Mouse (Mus musculus): ENCODE data around the gene Cdkl4. TPM values are rescaled to one million over a fixed set of nuclear protein-coding genes. Genes with fewer than 3 reads are reported as not detected.
"Not testable (repeated sequence)": the region's sequence is repeated elsewhere in the genome, so short reads cannot be mapped to it uniquely, and the experiment has no call there.

Cdkl4 gene
- polyA plus RNA-seq, 1 experiment from 2014 or later: 0.55 TPM

DNA sequence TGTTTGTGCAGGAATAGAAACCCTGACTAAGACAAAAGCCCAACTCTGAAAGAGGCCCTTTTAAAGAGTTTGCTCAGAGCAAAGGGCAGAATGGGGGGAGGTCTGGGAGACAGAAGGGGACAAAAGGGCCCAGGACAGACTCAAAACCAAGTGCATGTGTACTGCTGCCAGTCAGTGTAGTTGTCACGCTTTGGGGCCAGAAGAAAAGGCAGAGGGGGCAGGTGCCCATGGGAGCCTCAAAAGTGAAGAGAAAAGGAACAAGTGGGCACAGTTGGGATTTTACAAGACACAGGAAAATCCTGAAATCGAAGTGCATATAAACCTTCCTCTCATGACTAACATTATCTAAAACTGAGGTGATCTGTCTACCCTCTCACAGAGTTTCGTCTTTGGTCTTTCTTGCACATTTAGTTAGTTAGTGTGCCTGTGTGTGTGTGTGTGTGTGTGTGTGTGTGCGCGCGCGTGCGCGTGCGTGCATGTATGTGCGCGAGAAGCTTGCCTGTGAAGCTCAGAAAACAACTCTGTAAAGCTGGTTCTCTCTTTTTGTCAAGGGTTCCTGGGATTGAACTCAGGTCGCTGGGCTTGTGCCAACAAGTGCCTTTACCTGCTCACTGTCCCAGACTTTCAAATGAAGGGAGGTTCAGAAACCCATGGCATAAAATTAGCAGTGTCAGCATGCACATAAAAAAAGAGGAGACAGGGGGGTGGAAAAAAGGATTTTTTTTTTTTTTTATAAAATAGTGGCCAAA is 5.3 kb downstream of the Cdkl4 start:
- ATAC-seq (ENCODE audit: insufficient number of reproducible peaks, low FRiP score, low TSS enrichment, low read depth): no peak
- no peaks in the 10 kb centered on the region for H3K4me1 ChIP-seq (ENCODE audit: control insufficient read depth, insufficient read depth, low read length)
- peak; percentile 14 for DNase-seq (ENCODE audit: low spot score)

GRCm38 (mm10) chr17:80571460-80571859 is 6.2 kb downstream of the Cdkl4 start:
- Histone ChIP-seq H3K9me3 (ENCODE audit: control insufficient read depth, low read length) (no peaks in the 10 kb centered on the region), H3K36me3 (ENCODE audit: control insufficient read depth, insufficient read depth, low read length) (no peaks in the 10 kb centered on the region), H3K4me2 (ENCODE audit: low read depth, severe bottlenecking) (no peak overlapping the region), H3K27ac (replicated peaks; ENCODE audit: low read depth, low read length) (no peak overlapping the region), H3K4me3 (ENCODE audit: low read depth, low read length) (no peak overlapping the region), H3K27me3 (ENCODE audit: control insufficient read depth, insufficient read depth, low read length) (no peaks in the 10 kb centered on the region), H3K9ac (ENCODE audit: low read length) (no peak overlapping the region), H3K4me1 (ENCODE audit: control insufficient read depth, insufficient read depth, low read length) (no peaks in the 10 kb centered on the region)
- ATAC-seq (ENCODE audit: insufficient number of reproducible peaks, low FRiP score, low TSS enrichment, low read depth) (no peak), DNase-seq (ENCODE audit: low spot score) (peak; percentile 16)
- 94% methylated on average over 4 of the region's 4 CpGs for WGBS

More for the DNA sequence above, 5.3 kb downstream of the Cdkl4 start:
- Histone ChIP-seq H3K4me3 (ENCODE audit: low read depth, low read length) (no peak overlapping the region), H3K9me3 (ENCODE audit: control insufficient read depth, low read length) (no peaks in the 10 kb centered on the region), H3K4me2 (ENCODE audit: low read depth, severe bottlenecking) (no peak overlapping the region), H3K27ac (replicated peaks; ENCODE audit: low read depth, low read length) (no peak overlapping the region), H3K27me3 (ENCODE audit: control insufficient read depth, insufficient read depth, low read length) (no peaks in the 10 kb centered on the region), H3K9ac (ENCODE audit: low read length) (no peak overlapping the region), H3K36me3 (ENCODE audit: control insufficient read depth, insufficient read depth, low read length) (no peaks in the 10 kb centered on the region)
- 95% methylated on average over 13 of the region's 13 CpGs for WGBS

- H3K27me3 ChIP-seq (ENCODE audit: control insufficient read depth, insufficient read depth, low read length); ATAC-seq (ENCODE audit: insufficient number of reproducible peaks, low FRiP score, low TSS enrichment, low read depth); H3K4me2 ChIP-seq (ENCODE audit: low read depth, severe bottlenecking); H3K9me3 ChIP-seq (ENCODE audit: control insufficient read depth, low read length); H3K4me1 ChIP-seq (ENCODE audit: control insufficient read depth, insufficient read depth, low read length); H3K27ac ChIP-seq (replicated peaks; ENCODE audit: low read depth, low read length); H3K4me3 ChIP-seq (ENCODE audit: low read depth, low read length); H3K9ac ChIP-seq (ENCODE audit: low read length); H3K36me3 ChIP-seq (ENCODE audit: control insufficient read depth, insufficient read depth, low read length): not testable (repeated sequence)
- peak; percentile 18 for DNase-seq (ENCODE audit: low spot score)
- WGBS: 95% methylated on average over 1 of the region's 2 CpGs
Measured at GRCm38 (mm10) chr17:80569718-80570117, 7.9 kb downstream of the Cdkl4 start.

DNA sequence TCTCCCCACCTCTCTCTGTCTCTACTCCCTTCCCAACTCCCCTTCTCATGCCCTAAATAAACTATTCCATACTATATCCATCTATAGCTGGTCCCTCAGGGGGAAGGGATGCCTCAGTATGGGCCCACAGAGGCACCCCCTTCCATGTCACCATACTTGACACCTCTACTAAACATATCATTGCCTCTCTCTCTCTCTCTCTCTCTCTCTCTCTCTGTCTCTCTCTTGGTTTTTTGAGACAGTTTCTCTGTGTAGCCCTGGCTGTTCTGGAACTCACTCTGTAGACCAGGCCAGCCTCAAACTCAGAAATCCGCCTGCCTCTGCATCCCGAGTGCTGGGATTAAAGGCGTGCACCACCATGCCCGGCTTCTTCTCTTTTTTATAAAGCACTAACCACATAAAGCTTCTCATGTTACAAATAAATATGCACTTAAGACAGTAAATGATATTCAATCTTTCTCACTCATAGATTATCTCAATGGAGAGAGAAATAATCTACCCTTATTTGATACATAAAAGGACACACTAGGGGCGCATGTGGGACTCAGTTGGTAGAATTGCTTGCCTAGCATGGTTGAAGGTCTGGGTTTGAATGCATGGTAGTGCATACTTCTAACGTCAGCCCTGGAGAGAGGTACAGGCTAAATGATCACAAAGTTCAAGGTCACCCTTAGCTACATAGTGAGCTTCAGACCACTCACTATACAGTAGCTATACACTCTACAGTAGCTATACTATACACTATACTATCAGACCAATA is 8.6 kb downstream of the Cdkl4 start:
- H3K9me3 ChIP-seq (ENCODE audit: control insufficient read depth, low read length): no peaks in the 10 kb centered on the region
- 87% methylated on average over 6 of the region's 6 CpGs for WGBS
- H3K4me3 ChIP-seq (ENCODE audit: low read depth, low read length): no peak overlapping the region
- H3K4me1 ChIP-seq (ENCODE audit: control insufficient read depth, insufficient read depth, low read length): no peaks in the 10 kb centered on the region
- no peaks in the 10 kb centered on the region for H3K27me3 ChIP-seq (ENCODE audit: control insufficient read depth, insufficient read depth, low read length)
- H3K9ac ChIP-seq (ENCODE audit: low read length): no peak overlapping the region
- DNase-seq (ENCODE audit: low spot score) (peak; percentile 3), ATAC-seq (ENCODE audit: insufficient number of reproducible peaks, low FRiP score, low TSS enrichment, low read depth) (no peak)
- no peak overlapping the region for H3K27ac ChIP-seq (replicated peaks; ENCODE audit: low read depth, low read length)
- no peak overlapping the region for H3K4me2 ChIP-seq (ENCODE audit: low read depth, severe bottlenecking)
- no peaks in the 10 kb centered on the region for H3K36me3 ChIP-seq (ENCODE audit: control insufficient read depth, insufficient read depth, low read length)

DNA sequence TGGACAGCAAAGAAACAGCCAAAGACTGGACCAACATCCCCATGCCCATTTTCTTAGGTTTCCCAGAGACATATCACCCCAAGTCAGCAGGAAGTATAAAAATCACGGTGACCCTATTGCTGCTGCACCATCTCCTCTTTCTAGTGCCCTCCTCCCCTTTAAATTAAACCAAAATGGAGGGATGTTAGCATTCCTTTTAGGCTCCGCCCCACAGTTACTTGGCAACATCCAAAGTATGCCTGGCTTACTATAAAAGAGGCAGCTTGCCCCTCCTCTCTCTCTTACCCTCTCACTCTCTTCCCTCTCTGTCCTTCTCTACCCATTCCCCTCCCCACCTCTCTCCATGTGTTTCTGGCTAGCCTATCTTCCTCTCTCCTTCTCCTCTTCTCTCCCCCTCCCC is 9.2 kb downstream of the Cdkl4 start:
- Histone ChIP-seq H3K36me3 (ENCODE audit: control insufficient read depth, insufficient read depth, low read length) (no peaks in the 10 kb centered on the region), H3K4me3 (ENCODE audit: low read depth, low read length) (no peak overlapping the region), H3K9me3 (ENCODE audit: control insufficient read depth, low read length) (no peaks in the 10 kb centered on the region), H3K27me3 (ENCODE audit: control insufficient read depth, insufficient read depth, low read length) (no peaks in the 10 kb centered on the region), H3K27ac (replicated peaks; ENCODE audit: low read depth, low read length) (no peak overlapping the region), H3K9ac (ENCODE audit: low read length) (no peak overlapping the region), H3K4me1 (ENCODE audit: control insufficient read depth, insufficient read depth, low read length) (no peaks in the 10 kb centered on the region), H3K4me2 (ENCODE audit: low read depth, severe bottlenecking) (no peak overlapping the region)
- WGBS: 78% methylated on average over 2 of the region's 2 CpGs
- DNase-seq (ENCODE audit: low spot score) (peak; percentile 17), ATAC-seq (ENCODE audit: insufficient number of reproducible peaks, low FRiP score, low TSS enrichment, low read depth) (no peak)

DNA sequence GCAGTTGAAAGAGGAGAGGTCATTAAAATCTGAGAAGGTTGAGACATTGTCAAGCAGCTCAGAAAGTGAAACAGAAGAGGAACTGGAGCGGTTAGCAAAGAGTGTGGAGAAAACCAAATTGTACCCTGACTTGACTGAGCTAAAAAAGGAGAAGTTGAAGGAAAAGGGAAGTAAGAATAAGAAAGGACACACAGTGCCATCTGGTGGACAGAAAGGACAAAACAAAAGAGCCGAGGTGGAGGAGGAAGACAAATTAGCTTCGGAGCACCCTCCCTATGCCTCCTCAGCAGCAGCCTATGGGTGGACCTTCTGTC is 13.0 kb downstream of the Cdkl4 start:
- no peak overlapping the region for H3K4me2 ChIP-seq (ENCODE audit: low read depth, severe bottlenecking)
- H3K27me3 ChIP-seq (ENCODE audit: control insufficient read depth, insufficient read depth, low read length): no peaks in the 10 kb centered on the region
- H3K36me3 ChIP-seq (ENCODE audit: control insufficient read depth, insufficient read depth, low read length): no peaks in the 10 kb centered on the region
- no peaks in the 10 kb centered on the region for H3K4me1 ChIP-seq (ENCODE audit: control insufficient read depth, insufficient read depth, low read length)
- no peak overlapping the region for H3K4me3 ChIP-seq (ENCODE audit: low read depth, low read length)
- ATAC-seq (ENCODE audit: insufficient number of reproducible peaks, low FRiP score, low TSS enrichment, low read depth) (no peak), DNase-seq (ENCODE audit: low spot score) (no peak)
- H3K9ac ChIP-seq (ENCODE audit: low read length): no peak overlapping the region
- 73% methylated on average over 3 of the region's 3 CpGs for WGBS
- H3K27ac ChIP-seq (replicated peaks; ENCODE audit: low read depth, low read length): no peak overlapping the region
- H3K9me3 ChIP-seq (ENCODE audit: control insufficient read depth, low read length): no peaks in the 10 kb centered on the region

- H3K9me3 ChIP-seq (ENCODE audit: control insufficient read depth, low read length); H3K9ac ChIP-seq (ENCODE audit: low read length); H3K36me3 ChIP-seq (ENCODE audit: control insufficient read depth, insufficient read depth, low read length); ATAC-seq (ENCODE audit: insufficient number of reproducible peaks, low FRiP score, low TSS enrichment, low read depth); H3K27me3 ChIP-seq (ENCODE audit: control insufficient read depth, insufficient read depth, low read length); H3K4me3 ChIP-seq (ENCODE audit: low read depth, low read length); DNase-seq (ENCODE audit: low spot score); H3K27ac ChIP-seq (replicated peaks; ENCODE audit: low read depth, low read length); H3K4me2 ChIP-seq (ENCODE audit: low read depth, severe bottlenecking); H3K4me1 ChIP-seq (ENCODE audit: control insufficient read depth, insufficient read depth, low read length): not testable (repeated sequence)
- 95% methylated on average over 27 of the region's 27 CpGs for WGBS
Measured at GRCm38 (mm10) chr17:80563762-80564610, 13.6 kb downstream of the Cdkl4 start.

GRCm38 (mm10) chr17:80562792-80563191 is 14.8 kb downstream of the Cdkl4 start:
- Histone ChIP-seq H3K36me3 (ENCODE audit: control insufficient read depth, insufficient read depth, low read length) (no peaks in the 10 kb centered on the region), H3K27me3 (ENCODE audit: control insufficient read depth, insufficient read depth, low read length) (no peaks in the 10 kb centered on the region), H3K9me3 (ENCODE audit: control insufficient read depth, low read length) (no peaks in the 10 kb centered on the region), H3K27ac (replicated peaks; ENCODE audit: low read depth, low read length) (no peak overlapping the region), H3K4me2 (ENCODE audit: low read depth, severe bottlenecking) (no peak overlapping the region), H3K4me3 (ENCODE audit: low read depth, low read length) (no peak overlapping the region), H3K4me1 (ENCODE audit: control insufficient read depth, insufficient read depth, low read length) (no peaks in the 10 kb centered on the region), H3K9ac (ENCODE audit: low read length) (no peak overlapping the region)
- ATAC-seq (ENCODE audit: insufficient number of reproducible peaks, low FRiP score, low TSS enrichment, low read depth) (no peak), DNase-seq (ENCODE audit: low spot score) (no peak)
- 80% methylated on average over 5 of the region's 5 CpGs for WGBS
